Mouse (Mus musculus): ENCODE results near the gene Plcb2.

Plcb2 gene

DNA sequence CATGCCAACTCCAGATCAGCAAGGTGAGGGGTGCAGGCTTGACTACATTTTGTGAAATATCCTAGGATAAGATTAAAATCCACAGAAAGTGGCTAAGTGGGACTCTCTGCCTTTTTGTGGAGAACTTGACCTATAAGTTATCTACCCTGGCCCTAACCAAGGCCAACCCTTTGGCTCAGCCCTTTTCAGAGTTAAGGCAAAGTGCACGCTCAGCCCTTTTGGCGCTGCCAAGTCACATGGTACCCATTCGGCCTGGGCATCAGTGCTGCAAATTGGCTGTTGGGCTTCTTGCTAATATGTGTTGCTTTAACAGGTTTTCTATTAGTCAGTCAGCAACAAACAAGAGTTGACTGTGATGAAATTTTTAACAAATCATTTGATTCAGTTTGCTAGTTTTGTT, 40.4 kb downstream of the Plcb2 start:
- DNase-seq (ENCODE audit: low spot score in 2 of 2): no peak

DNA sequence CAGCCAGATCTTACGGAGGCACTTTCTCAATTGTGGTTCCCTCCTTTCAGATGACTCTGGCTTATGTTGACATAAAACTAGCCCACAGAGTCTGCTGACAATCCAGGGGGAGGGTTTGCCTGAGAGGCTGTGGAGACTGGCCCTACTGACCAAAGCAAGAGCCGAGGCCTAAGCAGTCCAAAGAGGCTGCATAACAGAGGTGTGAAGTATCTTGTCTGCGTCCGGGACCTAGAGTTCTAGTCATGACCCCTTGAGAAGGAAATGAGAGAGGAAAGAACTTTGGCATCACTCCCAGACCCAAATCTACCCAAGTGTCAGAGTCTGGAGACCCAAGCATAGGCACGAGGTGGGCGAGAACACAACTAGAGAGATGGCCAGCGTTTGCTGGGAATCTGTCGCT, 41.5 kb downstream of the Plcb2 start:
- no peak for DNase-seq (ENCODE audit: low spot score in 2 of 2)

DNA sequence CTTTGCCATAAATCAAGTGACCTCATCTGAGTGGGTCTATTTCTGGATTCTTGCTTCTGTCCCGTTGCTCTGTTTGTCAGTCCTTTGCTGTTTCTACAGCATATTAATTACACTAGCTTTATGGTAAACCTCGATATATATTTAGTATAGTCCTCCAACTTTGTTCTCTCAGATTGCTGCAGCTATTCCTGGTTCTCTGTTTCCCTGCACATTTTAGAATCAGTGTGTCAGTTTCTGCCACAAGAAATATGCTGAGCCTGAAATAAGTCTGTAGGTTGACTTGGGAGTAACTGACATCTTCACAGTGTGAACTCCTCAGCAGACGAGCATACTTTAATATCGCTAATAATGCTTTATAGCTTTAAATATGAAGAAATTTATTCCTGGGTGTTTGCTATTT, 43.1 kb downstream of the Plcb2 start:
- DNase-seq (ENCODE audit: low spot score in 2 of 2): no peak

DNA sequence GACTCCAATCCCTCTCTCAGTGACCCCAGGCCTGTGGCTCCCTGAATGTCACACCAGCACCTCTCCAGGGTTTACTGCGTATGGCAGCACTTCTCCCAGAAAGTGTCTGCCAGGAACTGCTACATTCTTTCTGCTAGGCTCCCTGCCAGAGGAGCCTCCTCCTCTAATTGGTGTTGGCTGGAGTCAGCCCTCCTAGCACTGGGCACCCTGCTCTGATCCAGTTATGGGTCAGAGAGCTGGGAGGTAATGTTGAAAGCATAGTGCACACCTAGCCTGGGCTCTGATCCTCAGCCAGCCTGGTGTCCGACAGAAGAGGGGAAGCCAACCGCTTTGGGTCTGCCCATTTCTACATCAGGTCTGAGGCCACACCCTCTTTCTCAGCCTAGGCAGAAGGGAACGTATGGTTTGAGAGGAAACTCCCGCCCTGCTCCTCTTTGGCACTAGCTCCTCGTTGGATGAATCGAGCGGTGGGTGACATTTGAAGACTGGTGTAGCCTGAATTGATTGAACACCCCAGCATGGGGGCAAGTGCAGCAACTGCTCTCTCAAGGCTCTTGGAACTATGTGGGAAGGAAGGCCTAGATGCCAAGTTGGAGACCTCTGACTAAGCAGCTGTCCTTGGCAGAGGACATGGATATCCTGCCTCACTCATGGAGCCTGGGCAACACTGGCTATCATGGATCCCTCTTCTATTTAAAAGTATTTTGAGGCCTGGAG, 45.5 kb downstream of the Plcb2 start:
- no peak for DNase-seq (ENCODE audit: low spot score in 2 of 2)

DNA sequence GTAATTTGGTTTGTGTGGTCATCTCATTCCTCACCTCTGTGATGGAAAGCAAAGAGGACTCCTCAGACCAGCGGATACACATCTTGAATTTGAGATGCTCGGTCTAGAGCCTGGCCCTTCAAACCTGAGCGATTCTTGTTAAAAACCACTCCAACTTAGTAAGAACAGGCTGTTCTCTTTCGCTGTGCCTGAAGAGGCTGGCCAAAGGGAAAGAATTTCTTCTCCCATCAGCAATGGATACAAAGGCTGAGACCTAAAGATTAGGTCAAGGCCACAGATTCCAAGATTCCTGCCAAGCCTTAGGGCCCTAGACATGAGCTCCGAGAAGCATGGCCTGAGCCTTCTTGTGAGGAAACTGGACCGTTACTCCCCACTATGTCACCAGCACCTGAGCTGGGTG, 47.3 kb downstream of the Plcb2 start:
- DNase-seq (ENCODE audit: low spot score in 2 of 2): no peak

DNA sequence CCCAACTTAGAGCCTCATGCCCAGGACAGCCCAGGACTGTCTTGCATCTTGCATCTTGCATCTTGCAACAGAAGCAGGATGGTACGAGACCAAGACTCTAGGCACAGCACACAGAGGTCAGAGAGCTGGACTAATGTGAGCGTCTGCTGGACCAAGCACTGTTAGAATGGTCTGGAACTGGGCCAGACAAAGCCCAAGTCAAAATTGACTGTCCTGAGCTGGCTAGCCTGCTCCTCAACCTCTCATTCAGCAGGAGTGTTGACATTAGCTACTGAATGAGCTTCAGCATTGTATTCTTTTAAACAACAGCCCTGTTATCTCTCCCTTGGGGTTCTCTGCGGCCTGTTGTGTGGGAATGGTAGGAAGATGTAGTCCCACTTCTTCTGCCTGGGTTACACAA, 48.7 kb downstream of the Plcb2 start:
- no peak for DNase-seq (ENCODE audit: low spot score in 2 of 2)

DNA sequence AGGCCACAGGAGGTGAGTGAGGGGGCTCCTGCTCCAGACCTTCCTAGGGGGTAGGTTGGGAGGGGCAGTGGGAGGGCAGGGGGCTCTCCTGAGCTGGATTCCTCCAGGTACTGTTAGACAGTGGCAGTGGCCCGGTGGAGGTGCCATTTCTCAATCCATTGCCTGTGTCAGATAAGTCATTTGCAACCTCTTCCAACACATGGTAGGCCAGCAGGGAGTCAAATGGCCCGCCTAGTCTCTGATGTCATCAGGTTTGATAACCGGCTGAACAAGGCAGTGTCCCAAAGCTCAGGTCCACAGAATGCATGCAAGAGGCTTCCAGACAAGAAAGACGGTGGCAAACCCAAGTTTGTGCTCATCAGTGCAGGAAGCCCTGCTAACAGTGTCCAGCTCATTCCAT, 50.4 kb downstream of the Plcb2 start:
- DNase-seq (ENCODE audit: low spot score in 2 of 2): no peak

DNA sequence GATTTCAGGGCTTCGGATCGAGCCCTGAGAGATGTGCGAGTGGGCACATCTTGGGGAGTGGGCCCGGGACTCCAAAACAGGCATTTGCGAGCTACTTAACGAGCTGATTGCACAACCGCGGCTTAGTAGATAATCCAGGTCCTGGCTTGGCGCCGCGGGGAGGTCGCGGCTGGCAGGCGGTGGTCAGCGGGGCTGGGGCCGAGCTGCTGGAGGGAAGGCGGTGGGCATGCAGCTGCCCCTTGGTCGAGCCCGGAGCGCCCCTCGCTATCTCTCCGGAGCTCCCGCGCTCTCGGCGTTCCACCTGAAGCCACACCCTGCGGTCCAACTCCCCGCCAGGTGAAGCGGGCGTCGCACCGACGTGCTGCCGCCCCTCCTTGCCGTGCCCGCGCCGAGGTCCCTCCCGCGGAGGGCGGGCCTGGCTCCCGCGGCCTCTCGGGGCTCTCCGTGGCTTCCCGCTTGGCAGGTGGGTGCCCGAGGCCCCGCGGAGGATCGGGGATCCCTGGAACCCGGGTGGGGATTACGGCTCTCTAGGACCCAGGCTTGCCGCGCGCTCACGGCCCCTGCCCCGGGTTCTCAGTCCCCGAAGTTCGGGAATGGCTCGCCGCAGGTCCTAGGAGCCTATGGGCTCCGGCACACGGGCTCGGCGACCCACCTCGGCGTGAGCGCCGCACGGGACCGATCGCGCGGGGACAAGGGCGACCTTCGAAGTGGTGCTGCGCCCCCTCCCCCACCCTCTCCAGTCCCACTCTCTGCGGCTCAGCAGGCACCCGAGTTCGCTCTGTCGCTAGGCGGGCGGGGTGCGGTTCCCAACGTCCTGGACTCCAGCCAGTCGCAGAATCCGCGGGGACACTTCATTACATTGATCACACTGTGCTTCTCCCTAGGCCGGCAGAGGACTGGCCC, 51.1 kb downstream of the Plcb2 start:
- DNase-seq (ENCODE audit: low spot score in 2 of 2): no peak

DNA sequence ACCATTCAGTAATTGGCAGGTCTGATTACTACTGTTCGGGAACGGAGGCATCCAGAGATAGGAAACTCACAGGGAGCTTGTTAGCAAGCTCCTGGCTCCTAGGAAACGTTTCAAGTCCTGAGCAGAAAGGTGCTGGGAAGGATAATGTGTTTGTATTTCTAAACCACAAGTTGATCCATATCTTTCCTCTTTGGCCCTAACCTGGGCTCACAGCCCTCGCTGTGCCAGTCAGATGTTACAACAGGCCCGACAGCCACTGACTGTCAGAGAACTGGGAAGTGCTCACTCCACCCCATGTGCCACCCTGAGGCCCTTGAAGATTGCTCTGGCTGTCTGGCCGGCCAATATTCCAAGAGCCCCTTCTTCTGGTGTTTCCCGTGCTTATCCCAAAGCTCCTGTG, 53.7 kb downstream of the Plcb2 start:
- no peak for DNase-seq (ENCODE audit: low spot score in 2 of 2)

DNA sequence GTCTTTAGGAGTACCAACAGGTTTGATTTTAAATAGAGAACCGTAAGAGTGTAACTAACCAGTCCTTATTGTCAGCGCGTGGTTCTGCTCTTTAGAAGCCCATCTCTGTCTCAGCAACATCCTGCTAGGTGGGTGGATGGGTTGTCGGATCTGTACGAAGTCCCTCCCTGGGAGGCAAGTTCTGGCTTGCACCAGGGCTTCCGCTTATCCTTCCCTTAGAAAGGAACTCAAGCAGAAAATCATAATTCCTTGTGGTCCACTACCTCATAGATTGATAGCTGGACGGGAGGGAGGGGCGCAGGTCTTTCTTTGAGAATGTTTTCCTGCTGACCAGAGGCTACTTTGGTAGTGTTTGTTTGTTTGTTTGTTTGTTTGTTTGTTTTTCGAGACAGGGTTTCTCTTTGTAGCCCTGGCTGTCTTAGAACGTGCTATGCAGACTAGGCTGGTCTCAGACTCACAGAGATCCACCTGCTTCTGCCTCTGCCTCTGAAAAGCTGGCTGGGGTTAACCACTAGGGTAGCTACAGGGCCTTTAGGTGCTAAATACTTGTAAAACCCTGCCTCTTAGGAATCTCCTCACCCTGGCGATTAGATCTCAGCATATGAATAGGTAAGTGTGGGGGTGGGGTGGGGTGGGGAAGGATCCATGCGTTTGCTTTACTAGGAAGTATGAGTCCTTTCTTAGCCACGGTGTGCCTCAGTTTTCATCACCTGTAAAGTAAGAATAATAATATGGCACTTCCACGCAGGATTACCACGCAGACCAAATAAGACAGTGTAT, 54.4 kb downstream of the Plcb2 start:
- DNase-seq (ENCODE audit: low spot score in 2 of 2): no peak

DNA sequence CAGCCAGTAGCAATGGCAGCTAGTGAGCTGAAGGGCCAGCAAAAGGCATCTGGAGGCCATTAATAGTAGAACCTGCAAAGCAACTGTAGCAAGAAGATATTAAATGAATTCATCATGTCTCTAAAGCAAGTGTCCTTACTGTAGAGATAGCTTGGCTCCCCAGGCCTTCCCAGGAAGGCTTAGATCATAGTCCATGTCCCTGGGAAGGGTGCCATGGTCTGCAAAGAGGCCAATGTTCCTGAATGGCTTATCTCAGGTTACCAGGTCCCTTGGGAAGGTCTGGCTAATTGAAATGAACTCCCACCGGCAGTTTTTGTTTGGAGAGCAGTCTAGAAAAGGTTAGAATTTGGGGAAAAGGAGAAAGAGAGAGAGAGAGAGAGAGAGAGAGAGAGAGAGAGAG, 56.5 kb downstream of the Plcb2 start:
- DNase-seq (ENCODE audit: low spot score in 2 of 2): no peak

DNA sequence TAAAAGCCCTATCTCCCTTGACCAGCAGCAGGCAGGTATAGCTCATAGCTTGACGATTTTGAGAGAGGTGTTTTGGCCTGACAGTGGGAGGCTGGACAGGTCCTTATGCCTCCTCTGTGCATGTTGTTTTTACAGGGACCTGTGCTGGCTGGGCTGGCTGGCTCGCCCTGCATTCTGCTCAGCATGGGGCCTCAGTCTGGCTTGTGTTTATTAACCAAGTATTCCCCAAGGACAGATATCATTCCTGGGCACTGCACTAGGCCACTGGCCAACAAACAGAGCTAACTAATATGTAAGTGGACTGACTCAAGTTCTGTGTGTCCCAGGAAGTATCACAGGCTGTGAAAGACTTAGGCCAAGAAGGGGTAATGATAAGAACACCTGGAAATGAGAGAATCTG, 58.5 kb downstream of the Plcb2 start:
- no peak for DNase-seq (ENCODE audit: low spot score in 2 of 2)

DNA sequence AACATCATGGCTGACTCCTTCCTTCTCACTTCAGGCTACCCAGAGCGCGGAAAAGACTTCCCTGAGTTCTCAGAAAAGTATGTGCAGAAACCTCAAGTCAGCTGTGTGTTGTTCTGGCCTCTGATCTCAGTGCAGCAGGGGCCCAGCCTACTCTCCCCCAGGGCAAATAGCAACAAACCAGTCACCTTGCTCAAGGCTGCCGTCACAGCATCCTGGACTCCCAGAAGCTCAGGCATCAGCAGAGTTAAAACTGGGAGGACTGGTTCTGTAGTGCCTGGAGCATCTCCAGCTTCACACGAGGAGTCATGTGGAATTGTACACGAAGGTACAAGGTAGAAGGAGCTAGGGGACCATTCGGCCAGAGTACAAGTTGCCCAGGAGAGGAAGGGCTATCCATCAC, 59.0 kb downstream of the Plcb2 start:
- DNase-seq (ENCODE audit: low spot score in 2 of 2): no peak

DNA sequence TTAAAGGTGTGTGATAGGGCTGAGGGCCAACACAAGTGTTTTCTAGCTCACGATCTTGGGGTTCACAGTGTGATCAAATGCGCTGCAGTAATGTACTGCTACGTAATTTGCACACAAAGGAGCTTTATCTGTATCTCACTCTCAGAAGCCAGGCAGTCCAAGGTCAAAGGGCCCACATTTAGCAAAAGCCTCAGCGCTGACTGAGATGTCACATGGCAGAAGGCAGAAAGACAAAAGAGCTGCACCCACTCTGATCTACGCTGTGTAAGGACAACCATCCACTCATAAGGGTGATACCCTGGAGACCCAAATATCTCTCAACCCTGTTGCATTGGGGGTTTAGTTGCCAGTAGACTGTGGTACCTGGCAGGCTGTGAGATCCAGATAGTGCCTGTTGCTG, 61.1 kb downstream of the Plcb2 start:
- DNase-seq (ENCODE audit: low spot score in 2 of 2): no peak

DNA sequence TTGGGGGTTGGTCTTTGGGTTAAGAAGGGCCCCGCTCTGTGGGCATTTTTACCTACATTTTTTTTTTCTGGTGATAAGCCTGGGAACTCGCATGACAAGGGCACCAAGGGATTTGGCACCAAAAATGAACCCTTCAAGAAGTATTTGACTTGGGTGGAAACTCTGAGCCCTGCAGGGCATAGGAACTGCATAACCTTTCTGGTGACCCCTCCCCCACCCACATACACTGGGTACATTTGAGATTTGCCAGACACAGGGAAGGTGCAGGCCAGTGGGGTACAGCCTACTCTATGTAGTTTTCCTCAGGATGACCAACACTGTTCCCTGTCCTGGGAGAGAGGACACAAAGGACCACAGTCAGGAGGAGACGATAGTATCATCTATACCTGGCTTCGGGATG, 62.6 kb downstream of the Plcb2 start:
- no peak for DNase-seq (ENCODE audit: low spot score in 2 of 2)

DNA sequence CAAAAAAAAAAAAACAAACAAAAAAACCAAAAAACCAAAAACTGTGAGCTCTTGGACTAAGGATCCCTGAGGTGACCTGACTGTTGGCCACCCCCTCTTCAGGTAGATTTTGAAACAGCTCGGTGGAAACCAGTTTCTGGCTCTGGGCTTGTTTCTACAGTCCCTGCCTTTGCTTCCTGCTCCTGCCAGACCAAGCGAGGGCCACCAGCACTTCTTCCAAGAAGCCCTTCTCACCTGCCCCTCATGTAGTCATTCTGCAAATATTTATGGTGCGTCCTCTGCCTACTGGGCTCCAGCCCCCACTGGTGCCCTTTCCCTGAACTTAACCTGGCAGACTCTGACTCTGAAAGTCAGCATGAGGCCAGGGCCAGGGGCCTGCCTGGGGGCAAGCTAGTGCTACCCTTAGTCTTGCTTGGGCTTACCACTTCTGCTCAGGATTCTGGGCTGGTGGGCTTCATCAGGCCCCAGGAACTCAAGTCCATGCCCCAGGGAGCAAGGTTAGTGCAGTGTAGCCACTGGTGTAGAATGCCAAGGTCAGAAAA, 63.2 kb downstream of the Plcb2 start:
- no peak for DNase-seq (ENCODE audit: low spot score in 2 of 2)

DNA sequence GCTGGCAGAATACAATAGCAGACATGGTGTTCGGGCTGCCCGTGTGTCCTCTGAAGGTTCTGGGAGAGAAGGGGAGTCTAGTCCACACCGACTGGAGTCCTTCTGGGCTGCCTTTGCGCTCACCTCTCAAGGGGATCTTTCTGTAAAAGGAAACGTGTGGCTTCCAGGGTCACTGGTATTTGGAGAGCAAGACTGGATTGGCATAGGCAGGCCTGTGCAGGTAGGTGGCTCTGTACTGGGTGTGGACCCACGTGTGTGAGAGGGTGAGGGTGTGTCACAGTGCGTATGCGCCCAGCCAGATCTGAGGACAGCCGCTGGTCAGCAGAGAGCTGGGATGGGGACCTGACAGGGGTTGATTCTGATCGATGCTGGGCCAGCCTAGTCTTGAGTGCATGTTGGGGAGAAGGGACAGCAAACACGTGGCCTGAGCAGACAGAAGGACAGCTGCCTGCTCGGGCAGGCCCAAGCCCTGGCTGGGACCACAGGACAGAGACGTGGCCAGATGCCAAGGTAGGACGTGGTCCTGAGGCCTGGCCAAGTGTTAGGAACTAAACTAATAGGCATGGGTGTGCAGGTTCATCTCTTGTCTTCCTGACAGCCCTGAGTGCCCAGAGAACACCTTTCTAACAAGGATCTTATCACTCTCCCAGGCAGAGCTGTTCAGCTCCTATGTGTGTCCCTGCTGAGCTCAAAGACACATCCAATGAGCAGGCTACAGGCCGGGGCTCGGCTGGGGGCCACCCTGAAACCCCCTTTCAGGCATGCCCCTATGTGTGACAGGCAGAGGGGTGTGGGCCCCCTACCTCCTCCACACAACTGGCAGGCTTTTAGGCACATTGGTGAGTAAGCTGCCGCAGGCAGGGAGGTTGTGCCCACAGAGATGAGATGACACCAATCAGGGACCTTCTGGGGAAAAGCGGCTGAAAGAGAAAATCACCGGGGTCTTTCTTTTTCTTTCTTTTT, 64.2 kb downstream of the Plcb2 start:
- DNase-seq (ENCODE audit: low spot score in 2 of 2): no peak

DNA sequence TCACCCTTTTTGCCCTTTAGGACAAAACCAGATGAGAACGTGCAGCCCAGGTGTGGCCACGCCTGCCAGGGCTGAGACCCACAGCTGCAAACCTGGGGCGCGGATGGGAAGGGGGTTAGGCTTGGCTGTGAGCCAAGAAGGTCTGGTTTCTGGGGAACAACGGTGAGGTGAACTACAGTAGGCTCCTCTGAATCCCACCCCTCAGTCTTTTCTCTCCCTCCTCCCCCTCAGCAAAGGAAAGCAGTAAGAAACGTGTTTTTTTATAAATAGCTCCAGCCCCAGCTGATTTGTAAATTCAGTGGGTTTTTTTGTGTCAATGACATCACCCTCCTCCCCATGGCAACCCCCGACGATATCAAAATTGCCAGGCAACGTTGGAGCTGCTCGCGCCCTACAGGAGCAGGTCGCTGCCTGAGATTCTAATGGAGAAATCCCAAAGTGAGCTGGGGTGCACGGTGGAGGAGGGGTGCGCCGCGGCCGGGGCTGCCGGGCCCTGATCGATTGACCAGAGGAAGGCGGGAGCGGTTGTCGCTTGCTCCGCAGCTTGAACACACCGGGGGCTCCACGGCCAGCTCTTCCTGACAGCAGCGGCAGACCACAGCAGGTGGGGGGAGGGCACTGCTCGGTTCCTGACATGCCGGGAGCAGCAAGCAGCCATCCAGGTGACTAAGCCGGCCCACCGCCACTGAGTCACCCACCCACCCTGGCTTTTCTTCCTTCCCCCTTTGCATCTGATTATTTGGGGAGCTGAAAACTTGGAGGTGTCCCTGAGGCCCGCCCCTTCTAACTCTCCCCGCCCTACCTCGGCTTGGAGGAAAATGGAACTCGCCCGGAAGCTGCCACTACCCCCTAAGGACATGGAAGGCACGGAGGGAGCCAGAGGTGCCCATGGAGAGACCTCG, 65.1 kb downstream of the Plcb2 start, which contains the start of gene Pak6:
TSS of gene Pak6 (plus strand) at position 402 of the 902 bp plus-strand sequence.
- DNase-seq (ENCODE audit: low spot score in 2 of 2): no peak

DNA sequence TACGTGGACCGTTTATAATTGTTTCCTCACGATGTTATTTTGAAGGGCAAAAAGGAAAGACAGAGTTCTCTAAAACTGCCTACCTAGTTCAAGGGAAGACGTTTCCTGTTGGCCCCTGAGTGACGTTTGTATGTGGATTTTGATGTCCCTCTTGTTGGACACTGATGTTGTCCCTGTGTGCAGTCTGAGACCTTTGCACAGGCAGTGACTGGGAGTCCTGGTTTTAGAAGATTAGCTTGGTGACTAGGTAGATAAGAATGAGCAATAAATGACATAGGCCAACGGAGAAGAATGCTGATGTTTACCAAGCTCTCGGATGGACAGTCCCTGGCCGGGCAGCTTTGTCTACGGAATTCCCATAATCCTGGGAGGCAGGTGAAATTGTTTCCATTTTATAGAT, 66.3 kb downstream of the Plcb2 start:
- no peak for DNase-seq (ENCODE audit: low spot score in 2 of 2)

DNA sequence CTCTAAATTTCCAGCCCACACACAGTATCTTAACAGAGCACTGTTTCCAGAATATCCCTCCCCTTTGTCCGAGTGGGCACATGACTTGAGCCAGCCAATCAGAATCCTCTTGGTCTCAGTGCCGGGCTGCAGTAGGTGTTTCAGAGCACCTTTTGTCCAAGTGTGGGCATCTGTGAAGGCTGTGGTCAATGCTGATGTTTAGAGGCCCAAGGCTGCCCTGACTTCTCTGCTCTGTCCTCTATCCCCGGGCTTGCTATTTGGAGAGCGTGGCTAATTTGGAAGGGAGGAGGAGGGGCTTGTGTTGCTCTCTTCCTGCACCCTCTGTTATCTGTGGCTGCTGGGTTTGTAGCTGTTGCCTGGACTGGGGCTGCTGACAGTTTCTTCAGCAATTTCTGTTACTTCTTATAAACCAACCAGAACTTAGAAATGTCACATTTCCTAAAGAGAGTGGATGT, 68.2 kb downstream of the Plcb2 start:
- DNase-seq (ENCODE audit: low spot score in 2 of 2): peak; percentile 37 to 61

All from spleen, postnatal 36 days (tissue).